Mouse (Mus musculus): ENCODE measurements at regions not wholly inside any gene's neighbourhood (a gene's known extent, or its start where the extent isn't known, plus 50 kb on each side); places are given as distances from the start of the nearest gene placed in this dataset.

DNA sequence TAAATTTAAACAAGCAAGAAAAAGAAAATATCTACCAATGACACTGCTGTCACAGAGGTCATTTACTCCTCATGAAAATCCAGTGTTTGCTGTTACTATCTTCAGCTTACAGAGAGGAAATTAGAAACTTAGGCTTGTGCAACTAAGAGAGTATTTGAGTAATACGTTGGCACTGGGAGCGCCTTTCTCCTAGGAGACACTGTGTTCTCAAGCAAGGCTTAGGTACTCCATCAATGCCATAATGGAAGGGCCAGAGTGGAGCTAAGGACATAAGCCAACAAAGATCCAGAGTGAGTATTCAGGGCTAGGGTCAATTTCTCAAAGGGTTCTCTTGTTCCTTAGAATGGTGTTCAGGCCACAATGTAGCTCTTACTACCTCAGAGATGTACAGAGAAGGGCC is 294.4 kb upstream of the Klf6 start:
- Histone ChIP-seq H3K4me1 (ENCODE audit: control insufficient read depth in 1 of 2, insufficient read depth in 2 of 2, low read length in 2 of 2) (no peaks in the 10 kb centered on the region), H3K9me3 (replicated peaks; ENCODE audit: insufficient read depth, low read length) (no peaks in the 10 kb centered on the region), H3K9ac (ENCODE audit: control insufficient read depth, low read depth, low read length, poor library complexity, severe bottlenecking) (no peak overlapping the region), H3K27ac (ENCODE audit: control insufficient read depth, low read depth, low read length) (no peak overlapping the region), H3K27me3 (ENCODE audit: control insufficient read depth in 1 of 2, insufficient read depth in 2 of 2, low read length in 2 of 2) (no peaks in the 10 kb centered on the region), H3K36me3 (ENCODE audit: control insufficient read depth in 1 of 2, insufficient read depth in 2 of 2, low read length in 2 of 2) (no peaks in the 10 kb centered on the region), H3K79me2 (ENCODE audit: control insufficient read depth, insufficient read depth, low read length, poor library complexity) (no peaks in the 10 kb centered on the region), H3K4me3 (ENCODE audit: control insufficient read depth in 1 of 2, insufficient read depth in 1 of 2, low read depth in 2 of 2, low read length in 2 of 2) (no peak overlapping the region)
- no peak for TF ChIP-seq RCOR1 (IDR thresholded peaks at IDR 0.05; ENCODE audit: low read depth, low read length)
- TF ChIP-seq MAZ (IDR thresholded peaks at IDR 0.05; ENCODE audit: low read depth, low read length), result no peak
- no peak for TF ChIP-seq MEF2A (IDR thresholded peaks at IDR 0.05; ENCODE audit: extremely low read depth, insufficient replicate concordance, low read depth, low read length, poor library complexity, severe bottlenecking)
- no peak for TF ChIP-seq TBP (IDR thresholded peaks at IDR 0.05; ENCODE audit: low read depth, low read length)
- no peak for TF ChIP-seq SIN3A (IDR thresholded peaks at IDR 0.05; ENCODE audit: low read length)
- no peak for TF ChIP-seq GATA1 (IDR thresholded peaks at IDR 0.05; ENCODE audit: low read depth, low read length)
- TF ChIP-seq NELFE (IDR thresholded peaks at IDR 0.05; ENCODE audit: low read depth, low read length), result no peak
- no peak for TF ChIP-seq JUND (IDR thresholded peaks at IDR 0.05; ENCODE audit: low read depth, low read length)
- TF ChIP-seq ZMIZ1 (IDR thresholded peaks at IDR 0.05; ENCODE audit: low read depth, low read length), result no peak
- no peak for TF ChIP-seq KAT2A (conservative IDR thresholded peaks at IDR 0.05; ENCODE audit: low read depth, low read length)
- no peak for TF ChIP-seq RAD21 (IDR thresholded peaks at IDR 0.05; ENCODE audit: low read depth, low read length)
- no peak for TF ChIP-seq ZNF384 (IDR thresholded peaks at IDR 0.05; ENCODE audit: low read depth, low read length)
- TF ChIP-seq GABPA (IDR thresholded peaks at IDR 0.05; ENCODE audit: low read depth, low read length), result no peak
- no peak for TF ChIP-seq E2F4 (IDR thresholded peaks at IDR 0.05; ENCODE audit: borderline replicate concordance, low read depth, low read length)
- no peak for TF ChIP-seq POLR2AphosphoS2 (IDR thresholded peaks at IDR 0.05; ENCODE audit: low read length)
- no peak for DNase-seq (ENCODE audit: low read depth, low spot score)

DNA sequence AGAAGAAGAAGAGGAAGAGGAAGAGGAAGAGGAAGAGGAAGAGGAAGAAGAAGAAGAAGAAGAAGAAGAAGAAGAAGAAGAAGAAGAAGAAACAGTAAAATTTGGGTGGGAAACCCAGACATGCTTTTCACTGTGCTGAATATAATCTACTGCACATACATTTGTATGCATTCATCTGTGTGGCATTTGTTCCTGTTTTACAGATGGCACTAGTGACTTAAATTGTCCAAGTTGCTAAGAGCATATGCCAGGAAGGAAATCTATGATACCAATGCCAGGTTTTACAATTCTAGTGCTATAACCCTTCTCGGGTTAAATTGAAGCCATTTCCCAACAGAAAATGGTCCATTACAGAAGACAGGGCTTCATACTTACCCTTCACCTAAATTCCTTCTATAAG is 291.7 kb upstream of the Klf6 start:
- TF ChIP-seq TAL1 (IDR thresholded peaks at IDR 0.05; ENCODE audit: low read length) (no peak), POLR2AphosphoS2 (IDR thresholded peaks at IDR 0.05; ENCODE audit: low read length) (no peak), ZKSCAN1 (IDR thresholded peaks at IDR 0.05; ENCODE audit: low read depth, low read length) (no peak), GATA1 (IDR thresholded peaks at IDR 0.05; ENCODE audit: low read depth, low read length) (no peak), MAZ (IDR thresholded peaks at IDR 0.05; ENCODE audit: low read depth, low read length) (no peak), MXI1 (IDR thresholded peaks at IDR 0.05; ENCODE audit: low read depth, low read length) (no peak), ZMIZ1 (IDR thresholded peaks at IDR 0.05; ENCODE audit: low read depth, low read length) (no peak), EP300 (IDR thresholded peaks at IDR 0.05; ENCODE audit: low read depth in 1 of 2, low read length in 2 of 2) (no peak), MAX (IDR thresholded peaks at IDR 0.05; ENCODE audit: low read length) (no peak), MAFK (IDR thresholded peaks at IDR 0.05; ENCODE audit: borderline replicate concordance, low read depth, low read length) (no peak), UBTF (IDR thresholded peaks at IDR 0.05; ENCODE audit: borderline replicate concordance, insufficient read depth, low read depth, low read length) (no peak), USF2 (IDR thresholded peaks at IDR 0.05; ENCODE audit: borderline replicate concordance in 1 of 2, insufficient read depth in 1 of 2, low read depth in 1 of 2, low read length in 2 of 2) (no peak), ZC3H11A (IDR thresholded peaks at IDR 0.05; ENCODE audit: low read depth, low read length) (no peak), MYB (IDR thresholded peaks at IDR 0.05; ENCODE audit: low read depth, low read length) (no peak)
- H3K4me3 ChIP-seq (ENCODE audit: control insufficient read depth in 1 of 2, insufficient read depth in 1 of 2, low read depth in 2 of 2, low read length in 2 of 2), result no peak overlapping the region
- H3K4me1 ChIP-seq (ENCODE audit: control insufficient read depth in 1 of 2, insufficient read depth in 2 of 2, low read length in 2 of 2), result no peaks in the 10 kb centered on the region
- H3K79me2 ChIP-seq (ENCODE audit: control insufficient read depth, insufficient read depth, low read length, poor library complexity), result no peaks in the 10 kb centered on the region
- H3K9ac ChIP-seq (ENCODE audit: control insufficient read depth, low read depth, low read length, poor library complexity, severe bottlenecking), result no peak overlapping the region
- H3K27me3 ChIP-seq (ENCODE audit: control insufficient read depth in 1 of 2, insufficient read depth in 2 of 2, low read length in 2 of 2), result no peaks in the 10 kb centered on the region
- H3K9me3 ChIP-seq (replicated peaks; ENCODE audit: insufficient read depth, low read length), result no peaks in the 10 kb centered on the region
- no peak overlapping the region for H3K27ac ChIP-seq (ENCODE audit: control insufficient read depth, low read depth, low read length)
- H3K36me3 ChIP-seq (ENCODE audit: control insufficient read depth in 1 of 2, insufficient read depth in 2 of 2, low read length in 2 of 2), result no peaks in the 10 kb centered on the region
- DNase-seq (ENCODE audit: low read depth, low spot score), result no peak

All from MEL (cell line).